Mouse (Mus musculus): ENCODE data around the gene Wasf1.
A peak's percentile ranks its signal among the peaks of the same experiment; 100 is the strongest.

Gene Wasf1

GRCm38 (mm10) chr10:40882831-40883643 lies at the start of gene Wasf1, which contains the start of gene Cdc40:
Gene Wasf1 (plus strand): TSS chr10:40883475.
Gene Cdc40 (minus strand): TSS chr10:40883311.
- peak; percentile 95 for DNase-seq (ENCODE audit: low read depth, low spot score)

GRCm38 (mm10) chr10:40840086-40840485 lies 43.2 kb upstream of the Wasf1 start:
- no peak for DNase-seq (ENCODE audit: low read depth, low spot score)

- no peak for DNase-seq (ENCODE audit: low read depth, low spot score)
These were observed 39.4 kb upstream of the Wasf1 start for GRCm38 (mm10) chr10:40843841-40844240.

- no peak for DNase-seq (ENCODE audit: low read depth, low spot score)
These were observed 38.7 kb upstream of the Wasf1 start for GRCm38 (mm10) chr10:40844546-40844945.

GRCm38 (mm10) chr10:40845626-40846025 lies 37.6 kb upstream of the Wasf1 start:
- DNase-seq (ENCODE audit: low read depth, low spot score), result no peak

GRCm38 (mm10) chr10:40847176-40847874 lies 36.0 kb upstream of the Wasf1 start:
- no peak for DNase-seq (ENCODE audit: low read depth, low spot score)

- DNase-seq (ENCODE audit: low read depth, low spot score), result no peak
These were observed 32.6 kb upstream of the Wasf1 start for GRCm38 (mm10) chr10:40850644-40851043.

GRCm38 (mm10) chr10:40851138-40851537 lies 32.1 kb upstream of the Wasf1 start:
- DNase-seq (ENCODE audit: low read depth, low spot score), result no peak

- DNase-seq (ENCODE audit: low read depth, low spot score), result no peak
These were observed 27.7 kb upstream of the Wasf1 start for GRCm38 (mm10) chr10:40855616-40856015.

- no peak for DNase-seq (ENCODE audit: low read depth, low spot score)
These were observed 26.6 kb upstream of the Wasf1 start for GRCm38 (mm10) chr10:40856703-40857102.

- DNase-seq (ENCODE audit: low read depth, low spot score), result no peak
These were observed 25.7 kb upstream of the Wasf1 start for GRCm38 (mm10) chr10:40857599-40857998.

- DNase-seq (ENCODE audit: low read depth, low spot score), result no peak
These were observed 15.2 kb upstream of the Wasf1 start for GRCm38 (mm10) chr10:40868081-40868480.

- DNase-seq (ENCODE audit: low read depth, low spot score), result no peak
These were observed 12.0 kb upstream of the Wasf1 start for GRCm38 (mm10) chr10:40871301-40871700.

GRCm38 (mm10) chr10:40872052-40872451 lies 11.2 kb upstream of the Wasf1 start:
- no peak for DNase-seq (ENCODE audit: low read depth, low spot score)

GRCm38 (mm10) chr10:40878246-40878645 lies 5.0 kb upstream of the Wasf1 start:
- no peak for DNase-seq (ENCODE audit: low read depth, low spot score)

GRCm38 (mm10) chr10:40879969-40880368 lies 3.3 kb upstream of the Wasf1 start:
- DNase-seq (ENCODE audit: low read depth, low spot score), result no peak

- DNase-seq (ENCODE audit: low read depth, low spot score), result no peak
These were observed 2.0 kb upstream of the Wasf1 start for GRCm38 (mm10) chr10:40881236-40881635.

- no peak for DNase-seq (ENCODE audit: low read depth, low spot score)
These were observed 942 bp upstream of the Wasf1 start for GRCm38 (mm10) chr10:40882333-40882732.

- no peak for DNase-seq (ENCODE audit: low read depth, low spot score)
These were observed 486 bp downstream of the Wasf1 start for GRCm38 (mm10) chr10:40883644-40884278.

- DNase-seq (ENCODE audit: low read depth, low spot score), result peak; percentile 24
These were observed 1.1 kb downstream of the Wasf1 start for GRCm38 (mm10) chr10:40884279-40884806.

GRCm38 (mm10) chr10:40885432-40885831 lies 2.2 kb downstream of the Wasf1 start:
- no peak for DNase-seq (ENCODE audit: low read depth, low spot score)

- DNase-seq (ENCODE audit: low read depth, low spot score), result no peak
These were observed 4.0 kb downstream of the Wasf1 start for GRCm38 (mm10) chr10:40887316-40887715.

Measured in embryo, embryonic 11.5 days (tissue).